21 mouse cellular contexts compared by ENCODE assay signal in the genomic region with DNA sequence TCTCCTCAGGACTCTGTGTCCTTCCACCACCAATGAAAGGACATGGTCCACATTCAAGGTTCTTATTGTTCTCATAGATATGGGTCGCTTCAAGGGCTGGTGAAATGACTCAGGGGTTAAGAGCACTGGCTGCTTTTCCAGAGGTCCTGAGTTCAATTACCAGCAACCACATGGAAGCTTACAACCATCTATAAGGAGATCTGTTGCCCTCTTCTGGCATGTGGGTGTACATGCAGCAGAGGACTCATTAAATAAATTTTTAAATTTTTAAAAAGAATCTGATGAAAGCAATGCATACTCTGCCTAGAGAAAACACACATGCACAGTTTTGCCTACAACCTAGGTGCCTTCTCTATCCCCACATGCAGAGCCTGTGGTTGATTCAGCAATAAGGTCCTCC.
"Had no signal": no experiment of that assay in that cellular context is flagged by ENCODE, and none has a peak within 500 bp of the region (broad histone marks: within the 10 kb centered on the region; RNA-seq: fewer than 3 reads in every experiment).

No protein-coding gene starts in this region.

- H3K9me3 ChIP-seq: kidney, embryonic 15.5 days; limb, embryonic 10.5 days; limb, embryonic 13.5 days; liver, embryonic 12.5 days; midbrain, embryonic 13.5 days; stomach, embryonic 15.5 days had no signal

- H3K36me3 ChIP-seq: kidney, embryonic 15.5 days; limb, embryonic 10.5 days; limb, embryonic 13.5 days; liver, embryonic 12.5 days; midbrain, embryonic 13.5 days; stomach, embryonic 15.5 days had no signal

- H3K4me3 ChIP-seq: kidney, embryonic 15.5 days; limb, embryonic 10.5 days; limb, embryonic 13.5 days; liver, embryonic 12.5 days; midbrain, embryonic 13.5 days; stomach, embryonic 15.5 days had no signal

- H3K9ac ChIP-seq: kidney, embryonic 15.5 days; limb, embryonic 13.5 days; liver, embryonic 12.5 days; lung, embryonic 14.5 days; midbrain, embryonic 13.5 days; stomach, embryonic 15.5 days had no signal

- H3K4me2 ChIP-seq: kidney, embryonic 15.5 days; limb, embryonic 13.5 days; liver, embryonic 12.5 days; lung, embryonic 14.5 days; midbrain, embryonic 13.5 days; stomach, embryonic 15.5 days had no signal

- H3K4me1 ChIP-seq: kidney, embryonic 15.5 days; limb, embryonic 10.5 days; limb, embryonic 13.5 days; midbrain, embryonic 13.5 days; stomach, embryonic 15.5 days had no signal

- DNase-seq: kidney, adult 11 months; kidney, adult 8-10 months; kidney, postnatal 10 days; kidney, postnatal 36 days; layer of hippocampus, adult 9-11 months; liver; lung, embryonic 14.5 days; right cerebral cortex, adult 18-20 months; right cerebral cortex, postnatal 14 days; spleen, adult 18-20 months; thymus, adult 2 months; thymus, postnatal 14 days had no signal

- ATAC-seq: liver, embryonic 12.5 days; lung, postnatal 0 days; midbrain, embryonic 13.5 days; midbrain, embryonic 16.5 days had no signal

- H3K27ac ChIP-seq: kidney, embryonic 15.5 days; limb, embryonic 10.5 days; limb, embryonic 13.5 days; liver, embryonic 12.5 days; macrophage; midbrain, embryonic 13.5 days; stomach, embryonic 15.5 days had no signal

- H3K27me3 ChIP-seq: kidney, embryonic 15.5 days; limb, embryonic 13.5 days; midbrain, embryonic 13.5 days; stomach, embryonic 15.5 days had no signal
